Mouse (Mus musculus) C2C12 (cell line): Measurements from ENCODE around the gene Tspan14. TPM values are rescaled to one million over a fixed set of nuclear protein-coding genes. Genes with fewer than 3 reads are reported as not detected.

Experiments
- H3K27me3 ChIP-seq: one replicate; pipeline ENCODE4 v1.6.1; 2011; ENCODE audit not compliant: control insufficient read depth, insufficient read depth, insufficient read length
- H3K36me3 ChIP-seq: one replicate; pipeline ENCODE4 v1.6.1; 2011; ENCODE audit not compliant: control insufficient read depth, insufficient read depth
- H3K4me3 ChIP-seq: one replicate; pipeline ENCODE4 v1.5.1; 2011; ENCODE audit warnings: mild to moderate bottlenecking, control low read depth; ENCODE audit not compliant: poor library complexity, insufficient read depth, severe bottlenecking
- H3K79me2 ChIP-seq: one replicate; pipeline ENCODE4 v1.6.1; 2011; ENCODE audit not compliant: control insufficient read depth, insufficient read depth
- H3K79me3 ChIP-seq: one replicate; pipeline ENCODE4 v1.6.1; 2011; ENCODE audit warnings: low read depth, control low read depth
- H3ac ChIP-seq: one replicate; pipeline ENCODE3; 2011; ENCODE audit warnings: low read depth; ENCODE audit not compliant: control insufficient read depth, insufficient read length
- CEBPB ChIP-seq: IDR thresholded peaks from one replicate; pipeline ENCODE4 v1.6.1; 2011; ENCODE audit warnings: low read depth, mild to moderate bottlenecking, control low read depth, moderate library complexity
- CTCF ChIP-seq: IDR thresholded peaks from one replicate; pipeline ENCODE4 v1.5.1; 2011; ENCODE audit not compliant: control insufficient read depth, insufficient read depth, insufficient read length
- FOSL1 ChIP-seq: IDR thresholded peaks from one replicate; pipeline ENCODE4 v1.8.0; 2011; ENCODE audit warnings: mild to moderate bottlenecking, low read length; ENCODE audit not compliant: poor library complexity, insufficient read depth, severe bottlenecking
- MAX ChIP-seq: IDR thresholded peaks from one replicate; pipeline ENCODE4 v1.6.1; 2011; ENCODE audit warnings: mild to moderate bottlenecking, control low read depth
- MYOD1 ChIP-seq: IDR thresholded peaks from one replicate; pipeline ENCODE4 v1.6.1; 2011; ENCODE audit warnings: low read depth; ENCODE audit not compliant: control insufficient read depth, insufficient read length
- MYOG ChIP-seq: IDR thresholded peaks from one replicate; pipeline ENCODE4 v1.6.1; 2011; ENCODE audit not compliant: control insufficient read depth, insufficient read length; ENCODE audit errors: extremely low read depth
- USF1 ChIP-seq: IDR thresholded peaks from one replicate; pipeline ENCODE4 v1.6.1; 2011; ENCODE audit warnings: low read depth, mild to moderate bottlenecking, control low read depth, moderate library complexity
- polyA plus RNA-seq: library from polyadenylated mRNA; unstranded; fragments of >200 nt; fragmentation: generic; extraction: Trizol; gene quantifications from one replicate; pipeline ENCODE4 v1.2.1, GENCODE M21; 2012; ENCODE audit warnings: missing spikeins

Gene Tspan14
- polyA plus RNA-seq, 1 experiment, result 41.5 TPM

DNA sequence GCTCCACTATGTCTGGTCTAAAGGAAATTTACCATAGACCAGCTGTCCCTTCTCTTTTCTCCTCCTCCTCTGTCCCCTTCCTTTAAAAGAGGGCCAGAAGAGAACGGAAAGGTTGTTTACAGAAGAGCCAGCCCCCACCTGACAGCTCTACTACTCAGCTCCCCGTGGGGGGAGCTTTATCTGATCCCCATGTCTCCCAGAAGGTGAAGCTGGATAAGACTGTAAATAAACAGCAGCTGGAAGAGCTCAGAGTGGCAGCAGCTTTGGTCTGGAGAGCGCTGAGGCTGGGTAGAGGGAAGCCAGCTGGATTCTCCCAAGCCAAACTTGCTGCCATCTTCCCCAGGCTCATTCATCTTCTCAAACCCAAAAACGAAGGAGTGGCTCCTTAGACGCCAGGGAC lies 41.0 kb upstream of the Tspan14 start:
- Histone ChIP-seq H3ac (no peak overlapping the region), H3K4me3 (no peak overlapping the region), H3K79me2 (no peaks in the 10 kb centered on the region), H3K79me3 (no peaks in the 10 kb centered on the region), H3K36me3 (no peaks in the 10 kb centered on the region), H3K27me3 (no peaks in the 10 kb centered on the region)
- TF ChIP-seq USF1 (no peak), CEBPB (no peak), MYOD1 (no peak), FOSL1 (no peak), CTCF (no peak), MYOG (no peak), MAX (no peak)

DNA sequence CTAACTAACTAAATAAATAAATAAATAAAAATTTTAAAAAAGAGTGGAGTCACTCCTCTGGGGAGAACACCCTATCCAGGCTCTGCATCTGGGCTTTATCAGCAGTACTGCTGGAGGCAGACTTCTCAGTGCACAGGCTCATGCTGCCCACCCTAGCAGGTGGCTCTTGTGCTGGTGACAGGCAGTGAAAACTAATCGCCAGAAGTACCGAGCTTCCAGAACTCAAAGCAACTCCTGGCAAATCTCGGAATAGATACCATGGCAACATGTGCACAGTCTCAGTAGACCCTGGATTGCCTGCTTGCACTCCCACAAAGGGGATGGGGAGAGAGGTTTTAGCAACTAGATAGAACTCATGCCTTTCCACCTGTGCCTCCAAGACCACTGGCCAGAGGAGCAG lies 40.3 kb upstream of the Tspan14 start:
- H3K27me3 ChIP-seq, result no peaks in the 10 kb centered on the region
- no peaks in the 10 kb centered on the region for H3K79me2 ChIP-seq
- no peak overlapping the region for H3ac ChIP-seq
- TF ChIP-seq FOSL1 (no peak), CEBPB (no peak), MAX (no peak), USF1 (no peak), MYOG (no peak), MYOD1 (no peak), CTCF (no peak)
- no peak overlapping the region for H3K4me3 ChIP-seq
- no peaks in the 10 kb centered on the region for H3K36me3 ChIP-seq
- no peaks in the 10 kb centered on the region for H3K79me3 ChIP-seq

DNA sequence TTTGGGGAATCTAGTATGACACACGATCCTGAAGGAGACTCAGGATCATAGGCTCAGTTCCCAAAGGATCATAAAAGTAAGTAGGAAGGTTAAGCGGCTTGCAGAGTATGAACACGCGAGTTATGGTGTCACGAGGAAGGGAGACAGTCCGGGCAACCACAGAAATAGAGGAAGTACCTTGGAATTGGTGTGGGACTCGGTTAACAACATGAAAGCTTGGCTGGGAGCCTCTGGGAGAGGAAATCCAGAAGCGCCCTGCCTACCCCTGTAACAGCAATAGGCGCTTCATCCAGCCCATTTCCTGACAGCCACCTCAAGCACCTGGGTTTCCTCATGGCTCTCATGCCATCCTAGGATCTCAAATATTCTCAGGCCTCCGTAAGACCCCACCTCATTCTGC lies 39.7 kb upstream of the Tspan14 start:
- H3K4me3 ChIP-seq, result no peak overlapping the region
- TF ChIP-seq MYOG, result no peak
- no peak for TF ChIP-seq FOSL1
- no peak for TF ChIP-seq MYOD1
- TF ChIP-seq CEBPB, result no peak
- TF ChIP-seq USF1, result no peak
- TF ChIP-seq MAX, result no peak
- no peak for TF ChIP-seq CTCF
- H3K79me3 ChIP-seq, result no peaks in the 10 kb centered on the region
- no peaks in the 10 kb centered on the region for H3K79me2 ChIP-seq
- no peak overlapping the region for H3ac ChIP-seq
- no peaks in the 10 kb centered on the region for H3K27me3 ChIP-seq
- no peaks in the 10 kb centered on the region for H3K36me3 ChIP-seq

DNA sequence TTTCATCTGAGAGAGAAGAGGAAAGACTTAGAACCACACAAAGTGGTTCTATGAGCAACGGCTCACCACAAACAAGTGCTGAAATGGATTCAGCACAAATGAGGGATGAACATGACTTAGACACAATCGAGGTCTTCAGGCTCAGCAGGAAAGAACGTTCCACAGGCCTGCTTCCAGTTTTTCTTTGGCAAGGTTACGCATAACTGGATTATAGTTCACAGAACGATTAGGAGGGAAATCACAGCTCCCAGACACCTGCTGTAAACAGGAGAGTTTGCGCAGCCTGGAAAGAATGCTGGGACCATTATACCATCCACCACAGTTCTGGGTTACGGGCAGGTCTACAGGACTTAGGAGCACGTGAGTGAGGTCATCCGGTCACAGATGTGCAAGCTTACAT lies 39.1 kb upstream of the Tspan14 start:
- Histone ChIP-seq H3ac (no peak overlapping the region), H3K4me3 (no peak overlapping the region), H3K79me3 (no peaks in the 10 kb centered on the region), H3K36me3 (no peaks in the 10 kb centered on the region), H3K27me3 (no peaks in the 10 kb centered on the region), H3K79me2 (no peaks in the 10 kb centered on the region)
- TF ChIP-seq FOSL1, result no peak
- no peak for TF ChIP-seq MYOG
- no peak for TF ChIP-seq CTCF
- TF ChIP-seq CEBPB, result no peak
- no peak for TF ChIP-seq USF1
- no peak for TF ChIP-seq MYOD1
- TF ChIP-seq MAX, result no peak

DNA sequence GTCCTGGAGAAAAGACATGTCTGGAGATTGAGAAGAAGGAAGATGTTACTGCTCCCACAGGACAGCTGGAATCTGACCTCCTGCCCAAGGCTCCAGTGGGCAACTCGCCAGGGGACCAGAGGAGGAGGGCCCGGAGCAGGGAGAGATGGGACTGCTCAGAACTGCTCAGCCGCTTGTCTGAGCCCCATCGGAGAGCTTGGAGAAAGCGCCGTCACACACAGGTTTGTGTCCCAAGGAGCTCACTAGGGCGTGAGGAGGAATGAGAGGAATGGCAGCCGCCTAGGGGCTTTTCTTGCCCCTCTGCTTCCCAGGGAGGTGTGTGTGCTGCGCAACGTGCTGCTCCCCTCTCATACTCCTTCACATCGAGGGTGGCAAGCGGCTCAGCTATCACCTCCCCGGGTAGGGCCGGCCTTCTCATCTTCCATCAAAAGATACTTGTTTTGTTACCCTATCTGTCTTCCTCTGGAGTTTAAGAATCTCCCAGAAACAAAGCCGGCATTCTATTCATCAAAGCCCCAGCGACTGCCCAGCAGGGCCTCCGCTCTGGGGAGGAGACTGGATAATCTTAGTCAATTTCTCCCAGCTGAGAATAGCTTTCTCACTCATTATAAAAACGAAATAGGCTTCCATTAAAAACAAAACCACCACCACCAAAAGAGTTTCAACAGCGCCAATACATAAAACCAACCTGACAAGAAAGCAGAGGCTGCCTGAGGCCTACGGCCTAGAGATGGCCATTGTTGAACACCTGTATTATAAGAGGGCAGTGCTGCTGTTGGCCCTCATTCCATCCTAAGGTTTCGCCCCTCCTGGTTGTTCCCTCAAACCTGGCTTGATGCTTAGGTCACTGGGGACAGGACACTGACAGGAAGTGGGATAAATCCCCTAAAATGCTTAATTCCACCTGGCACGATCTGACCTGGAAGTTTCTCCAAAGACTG lies 37.9 kb upstream of the Tspan14 start:
- Histone ChIP-seq H3K36me3 (no peaks in the 10 kb centered on the region), H3K79me2 (no peaks in the 10 kb centered on the region), H3K4me3 (no peak overlapping the region), H3K79me3 (no peaks in the 10 kb centered on the region), H3K27me3 (no peaks in the 10 kb centered on the region), H3ac (no peak overlapping the region)
- TF ChIP-seq MYOG, result no peak
- TF ChIP-seq CEBPB, result no peak
- TF ChIP-seq FOSL1, result no peak
- TF ChIP-seq MYOD1, result no peak
- TF ChIP-seq MAX, result no peak
- TF ChIP-seq CTCF, result no peak
- no peak for TF ChIP-seq USF1

DNA sequence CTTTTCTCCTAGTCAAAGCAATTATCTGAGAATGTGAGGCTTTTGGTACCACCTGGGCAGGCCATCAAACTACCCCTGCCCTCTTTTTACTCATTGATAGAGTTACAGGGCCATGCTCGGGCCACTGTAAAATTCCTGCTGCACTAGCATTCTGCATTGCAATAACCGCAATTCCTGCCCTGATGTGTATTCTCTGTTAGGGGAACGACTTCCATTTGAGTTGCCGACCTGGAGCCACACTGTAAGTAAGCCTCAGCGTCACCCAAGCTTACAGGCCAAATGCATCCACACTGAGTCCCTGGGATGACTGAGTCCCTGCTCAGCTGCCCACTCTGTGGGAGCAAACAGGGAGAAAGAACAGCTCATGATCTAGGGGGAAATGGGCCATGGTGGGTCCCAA lies 35.0 kb upstream of the Tspan14 start:
- Histone ChIP-seq H3ac (no peak overlapping the region), H3K4me3 (no peak overlapping the region), H3K79me3 (no peaks in the 10 kb centered on the region), H3K36me3 (no peaks in the 10 kb centered on the region), H3K27me3 (no peaks in the 10 kb centered on the region), H3K79me2 (no peaks in the 10 kb centered on the region)
- TF ChIP-seq FOSL1 (no peak), CEBPB (no peak), MYOG (no peak), MYOD1 (no peak), MAX (no peak), USF1 (no peak), CTCF (no peak)
